Mouse (Mus musculus) midbrain, embryonic 11.5 days (tissue): ENCODE data around the gene Nkx2-5. TPM values are rescaled to one million over a fixed set of nuclear protein-coding genes. Genes with fewer than 3 reads are reported as not detected.

ENCODE experiments used
- ATAC-seq: fragments of 200-750 bp; cut with Nextera tagmentation; 2 replicates; pipeline ENCODE4 v1.8.0; 2017; ENCODE audit warnings: moderate TSS enrichment, moderate library complexity; ENCODE audit not compliant: low FRiP score
- DNase-seq: peaks from one replicate; pipeline ENCODE4 v3.0.0; 2015; ENCODE audit warnings: low spot score; ENCODE audit errors: missing footprints
- H3K27ac ChIP-seq: fragments of 300-500 bp; sonication (generic); 2 replicates; pipeline ENCODE4 v1.5.1; 2014; ENCODE audit warnings: low read depth, low read length
- H3K27me3 ChIP-seq: fragments of 300-500 bp; sonication (generic); 2 replicates; pipeline ENCODE4 v1.6.1; 2014; ENCODE audit warnings: mild to moderate bottlenecking, low read length, moderate library complexity, mixed read lengths; ENCODE audit not compliant: control insufficient read depth, insufficient read depth
- H3K36me3 ChIP-seq: fragments of 300-500 bp; sonication (generic); 2 replicates; pipeline ENCODE4 v1.6.1; 2014; ENCODE audit warnings: mild to moderate bottlenecking, low read length, moderate library complexity, mixed read lengths; ENCODE audit not compliant: control insufficient read depth, insufficient read depth
- H3K4me1 ChIP-seq: fragments of 300-500 bp; sonication (generic); 2 replicates; pipeline ENCODE4 v1.6.1; 2014; ENCODE audit warnings: low read length; ENCODE audit not compliant: control insufficient read depth, insufficient read depth
- H3K4me2 ChIP-seq: fragments of 300-500 bp; sonication (generic); 2 replicates; pipeline ENCODE4 v1.6.1; 2014; ENCODE audit warnings: mild to moderate bottlenecking, moderate library complexity
- H3K4me3 ChIP-seq: fragments of 300-500 bp; sonication (generic); 2 replicates; pipeline ENCODE4 v1.5.1; 2014; ENCODE audit warnings: low read depth, low read length
- H3K9ac ChIP-seq: fragments of 300-500 bp; sonication (generic); 2 replicates; pipeline ENCODE4 v1.6.1; 2014; ENCODE audit warnings: low read length
- H3K9me3 ChIP-seq: fragments of 300-500 bp; sonication (generic); 2 replicates; pipeline ENCODE4 v1.6.1; 2016; ENCODE audit warnings: low read length; ENCODE audit not compliant: control insufficient read depth
- WGBS: fragments of 180-500 bp; shearing (Covaris S2); extraction: QIAGEN DNeasy Blood & Tissue Kit; methylation state at CpG from one replicate; pipeline ENCODE4 v1.1.7; 2014; 5-methylcytosine and 5-hydroxymethylcytosine counted together
- polyA plus RNA-seq: library from polyadenylated mRNA; unstranded; fragments of >200 nt; fragmentation: Nextera tagmentation; extraction: Ambion mirVana; gene quantifications from 2 replicates; pipeline ENCODE4 v1.2.1, GENCODE M21; 2014

Nkx2-5 gene
- polyA plus RNA-seq, 1 experiment from 2014 or later, result not detected

- peaks cover 73% of the 10 kb centered on the region for H3K27me3 ChIP-seq
- no peak overlapping the region for H3K4me2 ChIP-seq
- H3K4me1 ChIP-seq, result 0 out of 2 replicates have a peak, but pooled peaks cover 3% of the 10 kb centered on the region
- WGBS, result 2% methylated on average over 8 of the region's 8 CpGs
- H3K36me3 ChIP-seq, result no peaks in the 10 kb centered on the region
- DNase-seq, result no peak
- H3K9me3 ChIP-seq, result no peaks in the 10 kb centered on the region
- no peak overlapping the region for H3K27ac ChIP-seq
- ATAC-seq, result no peak
- H3K4me3 ChIP-seq, result no peak overlapping the region
- H3K9ac ChIP-seq, result no peak overlapping the region
These were observed 8.9 kb downstream of the Nkx2-5 start for GRCm38 (mm10) chr17:26835956-26836355.

GRCm38 (mm10) chr17:26834966-26835755 lies 9.6 kb downstream of the Nkx2-5 start:
- peak; percentile 72 for DNase-seq
- ATAC-seq, result no peak
- peaks cover 65% of the 10 kb centered on the region for H3K27me3 ChIP-seq
- 39% methylated on average over 8 of the region's 9 CpGs for WGBS
- H3K9ac ChIP-seq, result no peak overlapping the region
- no peaks in the 10 kb centered on the region for H3K36me3 ChIP-seq
- H3K4me2 ChIP-seq, result no peak overlapping the region
- no peak overlapping the region for H3K27ac ChIP-seq
- H3K9me3 ChIP-seq, result no peaks in the 10 kb centered on the region
- H3K4me3 ChIP-seq, result no peak overlapping the region
- H3K4me1 ChIP-seq, result 0 out of 2 replicates have a peak, but pooled peaks cover 3% of the 10 kb centered on the region

- ATAC-seq (no peak), DNase-seq (peak; percentile 21)
- Histone ChIP-seq H3K27me3 (peaks cover 58% of the 10 kb centered on the region), H3K4me3 (no peak overlapping the region), H3K4me1 (0 out of 2 replicates have a peak, but pooled peaks cover 3% of the 10 kb centered on the region), H3K4me2 (no peak overlapping the region), H3K9ac (no peak overlapping the region), H3K27ac (no peak overlapping the region), H3K36me3 (no peaks in the 10 kb centered on the region), H3K9me3 (no peaks in the 10 kb centered on the region)
- 68% methylated on average over 5 of the region's 5 CpGs for WGBS
These were observed 10.4 kb downstream of the Nkx2-5 start for GRCm38 (mm10) chr17:26834302-26834965.

- Histone ChIP-seq H3K36me3 (no peaks in the 10 kb centered on the region), H3K9me3 (no peaks in the 10 kb centered on the region), H3K4me1 (no peaks in the 10 kb centered on the region), H3K4me3 (no peak overlapping the region), H3K9ac (no peak overlapping the region), H3K27ac (no peak overlapping the region), H3K27me3 (peaks cover 52% of the 10 kb centered on the region), H3K4me2 (no peak overlapping the region)
- ATAC-seq (no peak), DNase-seq (no peak)
- WGBS, result 77% methylated on average over 2 of the region's 2 CpGs
These were observed 11.0 kb downstream of the Nkx2-5 start for GRCm38 (mm10) chr17:26833806-26834205.

GRCm38 (mm10) chr17:26826131-26826530 lies 18.7 kb downstream of the Nkx2-5 start:
- Histone ChIP-seq H3K4me2 (no peak overlapping the region), H3K27ac (no peak overlapping the region), H3K9me3 (no peaks in the 10 kb centered on the region), H3K4me1 (no peaks in the 10 kb centered on the region), H3K27me3 (no peaks in the 10 kb centered on the region), H3K9ac (no peak overlapping the region), H3K36me3 (no peaks in the 10 kb centered on the region), H3K4me3 (no peak overlapping the region)
- WGBS, result 75% methylated on average over 16 of the region's 17 CpGs
- DNase-seq (no peak), ATAC-seq (no peak)

GRCm38 (mm10) chr17:26817776-26818175 lies 27.0 kb downstream of the Nkx2-5 start:
- Histone ChIP-seq H3K4me1 (no peaks in the 10 kb centered on the region), H3K4me3 (no peak overlapping the region), H3K4me2 (no peak overlapping the region), H3K27ac (no peak overlapping the region), H3K27me3 (no peaks in the 10 kb centered on the region), H3K36me3 (no peaks in the 10 kb centered on the region), H3K9me3 (no peaks in the 10 kb centered on the region), H3K9ac (no peak overlapping the region)
- DNase-seq (no peak), ATAC-seq (no peak)

GRCm38 (mm10) chr17:26816810-26817209 lies 28.0 kb downstream of the Nkx2-5 start:
- no peaks in the 10 kb centered on the region for H3K27me3 ChIP-seq
- H3K27ac ChIP-seq, result no peak overlapping the region
- H3K9me3 ChIP-seq, result no peaks in the 10 kb centered on the region
- no peaks in the 10 kb centered on the region for H3K36me3 ChIP-seq
- no peak overlapping the region for H3K4me3 ChIP-seq
- DNase-seq (no peak), ATAC-seq (no peak)
- 82% methylated on average over 6 of the region's 6 CpGs for WGBS
- H3K9ac ChIP-seq, result no peak overlapping the region
- H3K4me2 ChIP-seq, result no peak overlapping the region
- H3K4me1 ChIP-seq, result no peaks in the 10 kb centered on the region

GRCm38 (mm10) chr17:26813497-26813896 lies 31.3 kb downstream of the Nkx2-5 start:
- Histone ChIP-seq H3K4me3 (no peak overlapping the region), H3K36me3 (no peaks in the 10 kb centered on the region), H3K27me3 (no peaks in the 10 kb centered on the region), H3K9me3 (no peaks in the 10 kb centered on the region), H3K4me2 (no peak overlapping the region), H3K27ac (no peak overlapping the region), H3K9ac (no peak overlapping the region), H3K4me1 (no peaks in the 10 kb centered on the region)
- no peak for ATAC-seq
- WGBS, result 82% methylated on average over 9 of the region's 9 CpGs
- no peak for DNase-seq

GRCm38 (mm10) chr17:26812607-26813006 lies 32.2 kb downstream of the Nkx2-5 start:
- Histone ChIP-seq H3K4me3 (no peak overlapping the region), H3K9me3 (no peaks in the 10 kb centered on the region), H3K36me3 (no peaks in the 10 kb centered on the region), H3K9ac (no peak overlapping the region), H3K4me1 (no peaks in the 10 kb centered on the region), H3K4me2 (no peak overlapping the region), H3K27me3 (no peaks in the 10 kb centered on the region), H3K27ac (no peak overlapping the region)
- DNase-seq (no peak), ATAC-seq (no peak)
- 81% methylated on average over 2 of the region's 2 CpGs for WGBS
